Mouse (Mus musculus) CH12.LX (cell line): Measurements from ENCODE around the gene Tpd52l1.

Source experiments
- CTCF ChIP-seq, 2 experiments: IDR thresholded peaks in 1 of 2; conservative IDR thresholded peaks in 1 of 2; 2 replicates each; pipeline ENCODE4 v1.5.1; 2011 to 2012; ENCODE audit warnings: low read depth in 2 of 2, low read length in 2 of 2, improper control_type of control experiment in 1 of 2, inconsistent platforms in 1 of 2, mild to moderate bottlenecking in 1 of 2, moderate library complexity in 1 of 2
- EP300 ChIP-seq: IDR thresholded peaks from 2 replicates; pipeline ENCODE4 v1.6.1; 2011; ENCODE audit warnings: low read length, improper control_type of control experiment
- JUN ChIP-seq: IDR thresholded peaks from 2 replicates; pipeline ENCODE4 v1.6.1; 2011; ENCODE audit warnings: low read depth, mild to moderate bottlenecking, low read length, improper control_type of control experiment, moderate library complexity; ENCODE audit not compliant: insufficient read depth
- JUND ChIP-seq: conservative IDR thresholded peaks from 2 replicates; pipeline ENCODE4 v1.6.1; 2011; ENCODE audit warnings: low read depth, low read length, improper control_type of control experiment
- MAFK ChIP-seq: IDR thresholded peaks from 2 replicates; pipeline ENCODE4 v1.6.1; 2011; ENCODE audit warnings: low read length, improper control_type of control experiment; ENCODE audit not compliant: insufficient replicate concordance
- MAX ChIP-seq: IDR thresholded peaks from 2 replicates; pipeline ENCODE4 v1.6.1; 2011; ENCODE audit warnings: low read length, improper control_type of control experiment
- MEF2A ChIP-seq: IDR thresholded peaks from 2 replicates; pipeline ENCODE4 v1.6.1; 2014; ENCODE audit warnings: low read depth, mild to moderate bottlenecking, inconsistent platforms, low read length, improper control_type of control experiment, borderline replicate concordance
- POLR2A ChIP-seq: IDR thresholded peaks from 2 replicates; pipeline ENCODE4 v1.6.1; 2011; ENCODE audit warnings: low read depth, mild to moderate bottlenecking, improper control_type of control experiment, low read length
- RAD21 ChIP-seq: IDR thresholded peaks from 2 replicates; pipeline ENCODE4 v1.6.1; 2011; ENCODE audit warnings: low read depth, mild to moderate bottlenecking, low read length, improper control_type of control experiment, moderate library complexity
- RCOR1 ChIP-seq: conservative IDR thresholded peaks from 2 replicates; pipeline ENCODE4 v1.6.1; 2012; ENCODE audit warnings: low read depth, mild to moderate bottlenecking, inconsistent platforms, low read length, improper control_type of control experiment
- SIN3A ChIP-seq: IDR thresholded peaks from 2 replicates; pipeline ENCODE4 v1.6.1; 2012; ENCODE audit warnings: low read length, improper control_type of control experiment, inconsistent platforms
- TBP ChIP-seq: conservative IDR thresholded peaks from 2 replicates; pipeline ENCODE4 v1.6.1; 2011; ENCODE audit warnings: low read depth, low read length, improper control_type of control experiment
- USF1 ChIP-seq: IDR thresholded peaks from 2 replicates; pipeline ENCODE4 v1.6.1; 2014; ENCODE audit warnings: low read depth, mild to moderate bottlenecking, inconsistent platforms, low read length, improper control_type of control experiment
- ZNF384 ChIP-seq: IDR thresholded peaks from 2 replicates; pipeline ENCODE4 v1.6.1; 2012; ENCODE audit warnings: low read depth, low read length, improper control_type of control experiment, inconsistent platforms

- no peak for TF ChIP-seq JUND
- TF ChIP-seq USF1, result no peak
- no peak for TF ChIP-seq CTCF (conservative IDR thresholded peaks at IDR 0.05 in 1 of 2, IDR thresholded peaks at IDR 0.05 in 1 of 2; ENCODE audit: low read depth in 2 of 2, low read length in 2 of 2)
- TF ChIP-seq POLR2A, result no peak
- TF ChIP-seq TBP, result no peak
- TF ChIP-seq EP300, result no peak
- TF ChIP-seq MEF2A, result no peak
- TF ChIP-seq JUN, result no peak
- no peak for TF ChIP-seq MAX
- TF ChIP-seq RCOR1, result no peak
- TF ChIP-seq RAD21, result no peak
- no peak for TF ChIP-seq SIN3A
- TF ChIP-seq ZNF384, result no peak
- TF ChIP-seq MAFK, result no peak
Measured at GRCm38 (mm10) chr10:31330286-31330962, 115.3 kb downstream of the Tpd52l1 start.
